Mouse (Mus musculus) brain, embryonic 14.5 days (tissue): ENCODE data around the gene Ceacam18. TPM values are rescaled to one million over a fixed set of nuclear protein-coding genes. Genes with fewer than 3 reads are reported as not detected.
"Not testable (repeated sequence)": the region's sequence is repeated elsewhere in the genome, so short reads cannot be mapped to it uniquely, and the experiment has no call there.

Source experiments
- DNase-seq: peaks from one replicate; pipeline ENCODE4 v3.0.0-alpha.2; 2011; ENCODE audit warnings: low read depth
- CTCF ChIP-seq: fragments of 200-500 bp; IDR thresholded peaks from 2 replicates; pipeline ENCODE4 v1.5.1; 2012; ENCODE audit warnings: inconsistent platforms, mild to moderate bottlenecking, moderate library complexity, borderline replicate concordance; ENCODE audit not compliant: insufficient read depth, insufficient read length; ENCODE audit errors: extremely low read depth
- POLR2A ChIP-seq: fragments of 200-500 bp; IDR thresholded peaks from 2 replicates; pipeline ENCODE4 v1.6.1; 2012; ENCODE audit warnings: mild to moderate bottlenecking, inconsistent platforms, borderline replicate concordance; ENCODE audit not compliant: poor library complexity, insufficient read depth, insufficient read length, severe bottlenecking; ENCODE audit errors: extremely low read depth
- polyA plus RNA-seq: library from polyadenylated mRNA; depleted of rRNA; stranded (reverse); fragments of >200 nt; gene quantifications from 2 replicates; pipeline ENCODE4 v1.2.3, GENCODE M21; 2012; rRNA removed

Ceacam18 gene
- polyA plus RNA-seq, 1 experiment, result 0.05 TPM

DNA sequence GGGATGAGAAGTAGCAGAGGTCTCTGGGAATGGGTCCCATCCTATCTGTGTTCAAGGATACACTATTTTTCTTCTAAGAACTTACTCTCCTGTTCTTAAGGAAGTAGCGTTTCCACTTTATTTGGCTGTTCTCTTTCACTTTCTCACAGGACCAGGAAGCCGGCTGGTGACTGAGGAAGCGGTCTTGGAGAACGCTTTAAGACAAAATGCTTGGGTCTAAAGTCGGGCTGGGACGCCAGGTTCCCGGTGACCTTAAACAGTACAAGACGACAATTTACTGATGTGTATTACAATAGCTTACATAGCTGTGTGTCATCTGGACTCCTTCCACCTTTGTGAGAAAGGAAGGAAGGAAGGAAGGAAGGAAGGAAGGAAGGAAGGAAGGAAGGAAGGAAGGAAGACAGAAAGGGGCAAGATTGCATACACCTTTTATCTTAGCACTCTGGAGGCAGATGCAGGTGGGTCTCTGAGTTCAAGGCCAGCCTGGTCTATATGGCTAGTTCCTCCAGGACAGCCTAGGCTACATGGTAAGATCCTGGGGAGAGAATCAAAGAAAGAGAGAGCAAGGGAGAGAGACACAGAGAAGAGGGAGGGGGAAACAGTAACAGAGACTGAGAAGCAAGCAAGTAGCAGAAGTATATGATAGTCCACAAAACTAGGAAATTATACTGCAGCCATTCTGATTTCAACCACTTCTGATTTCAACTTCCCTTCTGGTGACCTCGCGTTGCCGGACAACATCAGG lies 36.7 kb downstream of the Ceacam18 start:
- TF ChIP-seq POLR2A (no peak), CTCF (no peak)
- no peak for DNase-seq

DNA sequence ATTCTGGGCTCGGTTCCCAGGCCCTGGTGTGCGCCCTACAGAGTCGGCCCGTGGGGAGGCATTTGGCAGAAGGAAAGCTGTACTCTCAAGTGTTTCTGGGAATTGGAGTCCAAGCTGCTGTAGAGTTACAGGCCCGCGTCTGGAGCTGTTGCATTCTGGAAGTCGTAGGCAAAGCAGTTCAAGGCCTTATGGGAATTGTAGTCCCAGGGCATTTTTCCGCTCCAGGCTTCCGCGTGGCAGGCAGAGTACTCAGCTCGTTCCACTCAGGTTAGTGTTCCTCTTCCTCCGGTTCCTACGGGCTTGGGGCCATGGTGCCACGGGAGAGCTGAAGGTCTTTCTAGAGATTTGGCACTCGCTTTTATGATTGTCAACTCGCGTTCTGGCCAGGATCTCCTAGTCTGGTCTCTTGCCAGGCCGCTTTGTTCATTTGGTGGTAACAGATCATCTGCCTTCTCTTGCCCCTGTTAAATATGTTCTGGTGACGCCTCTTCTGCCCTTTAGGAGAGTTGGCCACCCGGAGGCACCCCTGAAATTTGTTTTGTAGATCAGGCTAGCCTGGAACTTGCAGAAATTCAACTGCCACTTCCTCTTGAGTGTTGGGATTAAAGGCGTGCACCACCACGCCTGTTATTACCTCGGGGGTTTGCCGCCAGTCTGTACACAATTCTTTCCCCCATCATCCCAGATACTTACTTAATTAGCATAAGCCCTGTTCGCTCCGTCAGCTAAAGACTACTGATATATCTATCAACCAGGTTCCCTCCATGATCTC lies 37.5 kb downstream of the Ceacam18 start, which contains the start of gene Ctu1:
Ctu1 (plus strand) TSS at position 208 of the 772 bp plus-strand sequence.
- DNase-seq, result peak; percentile 98
- TF ChIP-seq CTCF, result no peak
- peak; percentile 40; the same call in 1 of the 2 replicates for TF ChIP-seq POLR2A

- no peak for TF ChIP-seq CTCF
- TF ChIP-seq POLR2A, result no peak
- peak; percentile 9 for DNase-seq
Observed at GRCm38 (mm10) chr7:43672581-43673260, 38.2 kb downstream of the Ceacam18 start.

DNA sequence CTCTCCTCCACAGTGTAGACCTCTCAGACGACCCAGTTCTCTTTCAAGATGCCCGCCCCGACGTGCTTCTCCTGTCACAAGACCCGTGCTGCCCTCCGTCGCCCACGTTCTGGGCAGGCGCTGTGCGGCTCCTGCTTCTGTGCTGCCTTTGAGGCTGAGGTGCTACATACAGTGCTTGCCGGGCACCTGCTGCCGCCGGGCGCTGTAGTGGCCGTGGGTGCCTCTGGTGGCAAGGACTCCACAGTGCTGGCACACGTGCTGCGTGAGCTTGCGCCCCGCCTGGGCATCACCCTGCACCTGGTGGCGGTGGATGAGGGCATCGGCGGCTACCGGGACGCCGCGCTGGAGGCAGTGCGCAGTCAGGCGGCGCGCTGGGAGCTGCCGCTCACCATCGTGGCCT lies 40.6 kb downstream of the Ceacam18 start:
- DNase-seq, result no peak
- TF ChIP-seq CTCF (no peak), POLR2A (no peak)

DNA sequence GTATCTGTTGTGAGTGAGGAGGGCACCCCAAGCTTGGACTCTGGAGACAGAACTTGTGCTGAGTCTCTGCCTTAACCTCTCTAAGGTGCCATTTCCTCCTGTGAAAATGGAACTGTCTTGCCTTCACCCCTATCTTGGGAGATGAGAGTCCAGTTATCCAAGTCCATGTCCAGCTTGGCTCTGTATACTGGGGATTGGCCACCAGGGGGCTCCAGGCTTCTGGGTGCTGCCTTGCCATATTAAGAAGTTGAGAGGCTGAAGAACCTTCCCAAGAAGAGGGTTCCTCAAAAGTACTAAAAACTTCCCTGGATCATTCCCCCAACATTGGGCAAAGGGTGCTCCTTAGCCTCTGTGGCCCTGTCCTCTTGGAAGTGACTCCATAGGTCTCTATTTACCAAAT lies 44.0 kb downstream of the Ceacam18 start:
- DNase-seq, result peak; percentile 20
- TF ChIP-seq CTCF, result peak; percentile 56; the same call in 1 of the 2 replicates
- no peak for TF ChIP-seq POLR2A

- peak; percentile 57 for DNase-seq
- peak; percentile 83 for TF ChIP-seq CTCF
- no peak for TF ChIP-seq POLR2A
Observed at GRCm38 (mm10) chr7:43680960-43681359, 46.5 kb downstream of the Ceacam18 start.

- peak; percentile 30; the same call in 1 of the 2 replicates for TF ChIP-seq CTCF
- not testable (repeated sequence) for DNase-seq
Observed at GRCm38 (mm10) chr7:43682511-43682910, 48.0 kb downstream of the Ceacam18 start.

GRCm38 (mm10) chr7:43685088-43685487 lies 50.6 kb downstream of the Ceacam18 start:
- DNase-seq, result no peak

DNA sequence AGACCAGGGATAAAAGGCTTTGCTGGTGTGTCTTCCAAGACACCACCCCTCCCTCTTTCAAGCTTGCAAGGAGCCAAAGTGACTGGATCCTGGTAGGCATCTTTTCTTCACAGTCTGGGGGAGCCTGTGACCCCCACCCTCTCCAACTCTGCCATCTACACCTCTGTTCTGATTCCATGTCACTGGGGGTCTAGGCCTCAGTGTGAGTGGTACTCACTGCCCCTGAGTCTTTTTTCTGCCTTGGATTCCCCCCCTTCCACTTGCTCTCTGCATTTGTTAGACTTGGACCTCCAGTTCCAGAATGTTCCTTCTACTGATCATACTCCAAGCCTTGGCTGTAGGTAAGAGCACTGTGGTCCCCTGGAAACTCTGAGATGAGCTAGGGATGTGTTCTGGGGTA lies 55.6 kb downstream of the Ceacam18 start, which contains the start of gene Klk14:
Klk14 (plus strand) TSS at position 301 of the 400 bp plus-strand sequence.
- no peak for DNase-seq
- no peak for TF ChIP-seq CTCF
- TF ChIP-seq POLR2A, result no peak

More at GRCm38 (mm10) chr7:43685088-43685487, 50.6 kb downstream of the Ceacam18 start:
- no peak for TF ChIP-seq CTCF
- TF ChIP-seq POLR2A, result no peak

Other genes starting within 250 kb of the Ceacam18 start
- gene Siglecg, start 226.5 kb upstream of the Ceacam18 start, polyA plus RNA-seq, result 0.03 and 0.05 TPM in 2 replicates
- 0.10 and 0.16 TPM in 2 replicates for gene Lim2, start 207.0 kb upstream of the Ceacam18 start, polyA plus RNA-seq
- 0.08 TPM in 1 of 2 replicates, not detected in the other for gene Nkg7, start 197.6 kb upstream of the Ceacam18 start, polyA plus RNA-seq
- gene Cldnd2, start 193.9 kb upstream of the Ceacam18 start, polyA plus RNA-seq, result not detected in 2 replicates
- gene Etfb, start 190.6 kb upstream of the Ceacam18 start, polyA plus RNA-seq, result 69.0 and 71.0 TPM in 2 replicates
- 1.2 and 1.3 TPM in 2 replicates for gene Gm45233, start 190.6 kb upstream of the Ceacam18 start, polyA plus RNA-seq
- gene Vsig10l, start 171.6 kb upstream of the Ceacam18 start, polyA plus RNA-seq, result 7.0 and 9.5 TPM in 2 replicates
- gene Iglon5, start 144.6 kb upstream of the Ceacam18 start, polyA plus RNA-seq, result 96.2 and 140 TPM in 2 replicates
- 0.04 TPM in 1 of 2 replicates, not detected in the other for gene 4931406B18Rik, start 128.8 kb upstream of the Ceacam18 start, polyA plus RNA-seq
- 1.5 and 1.7 TPM in 2 replicates for gene Cd33, start 90.3 kb upstream of the Ceacam18 start, polyA plus RNA-seq
- gene Zfp658, start 72.5 kb upstream of the Ceacam18 start, polyA plus RNA-seq, result 10.8 and 11.8 TPM in 2 replicates
- gene Zfp719, start 55.1 kb upstream of the Ceacam18 start, polyA plus RNA-seq, result 7.6 and 9.2 TPM in 2 replicates
- gene Zfp819, start 27.5 kb upstream of the Ceacam18 start, polyA plus RNA-seq, result 0.47 and 0.57 TPM in 2 replicates
- 0.19 and 0.27 TPM in 2 replicates for gene Siglece, start 25.5 kb downstream of the Ceacam18 start, polyA plus RNA-seq
- 25.4 and 27.8 TPM in 2 replicates for gene Ctu1, start 37.3 kb downstream of the Ceacam18 start, polyA plus RNA-seq
- gene Klk14, start 55.7 kb downstream of the Ceacam18 start, polyA plus RNA-seq, result 0.11 and 0.16 TPM in 2 replicates
- 0.04 and 0.14 TPM in 2 replicates for gene Klk13, start 77.9 kb downstream of the Ceacam18 start, polyA plus RNA-seq
- not detected in 2 replicates for gene Klk12, start 134.2 kb downstream of the Ceacam18 start, polyA plus RNA-seq
- 0.35 TPM in 1 of 2 replicates, not detected in the other for gene Klk11, start 139.9 kb downstream of the Ceacam18 start, polyA plus RNA-seq
- gene Klk10, start 146.3 kb downstream of the Ceacam18 start, polyA plus RNA-seq, result 0.21 and 0.49 TPM in 2 replicates
- not detected in 2 replicates for gene Klk9, start 157.2 kb downstream of the Ceacam18 start, polyA plus RNA-seq
- gene Klk8, start 162.9 kb downstream of the Ceacam18 start, polyA plus RNA-seq, result 3.2 and 4.8 TPM in 2 replicates
- gene Klk7, start 176.6 kb downstream of the Ceacam18 start, polyA plus RNA-seq, result 0.05 and 0.08 TPM in 2 replicates
- gene Klk6, start 189.8 kb downstream of the Ceacam18 start, polyA plus RNA-seq, result not detected in 2 replicates
- gene Klk5, start 207.3 kb downstream of the Ceacam18 start, polyA plus RNA-seq, result not detected in 2 replicates
- gene Klk4, start 246.5 kb downstream of the Ceacam18 start, polyA plus RNA-seq, result 0.39 and 0.93 TPM in 2 replicates